Mouse (Mus musculus): Measurements from ENCODE around the gene Sec1. TPM values are rescaled to one million over a fixed set of nuclear protein-coding genes. Genes with fewer than 3 reads are reported as not detected.

The Sec1 gene
- polyA plus RNA-seq, 1 experiment from 2014 or later: 0.06 TPM

- H3K27me3 ChIP-seq (replicated peaks; ENCODE audit: control insufficient read depth, insufficient read depth, low read length): no peaks in the 10 kb centered on the region
- 12% methylated on average over 14 of the region's 14 CpGs for WGBS
- H3K9me3 ChIP-seq (replicated peaks; ENCODE audit: control insufficient read depth, low read length): no peaks in the 10 kb centered on the region
- peaks cover 30% of the 10 kb centered on the region for H3K4me1 ChIP-seq (ENCODE audit: control insufficient read depth, insufficient read depth, low read length)
- H3K4me3 ChIP-seq (ENCODE audit: low read depth, low read length): peak overlapping the region; percentile 59
- DNase-seq (ENCODE audit: low spot score): no peak
- H3K4me2 ChIP-seq (ENCODE audit: low read length): peak overlapping the region; percentile 90
- peaks cover 47% of the 10 kb centered on the region for H3K36me3 ChIP-seq (ENCODE audit: control insufficient read depth, insufficient read depth, low read length)
- peak; percentile 52 for ATAC-seq
- 0 out of 2 replicates have a peak overlapping the region, but pooled peaks have one; percentile 21 for H3K27ac ChIP-seq (ENCODE audit: low read depth, low read length)
- peak overlapping the region; percentile 78 for H3K9ac ChIP-seq (ENCODE audit: low read length)
Observed at GRCm38 (mm10) chr7:45714630-45715089, 20.5 kb upstream of the Sec1 start.

DNA sequence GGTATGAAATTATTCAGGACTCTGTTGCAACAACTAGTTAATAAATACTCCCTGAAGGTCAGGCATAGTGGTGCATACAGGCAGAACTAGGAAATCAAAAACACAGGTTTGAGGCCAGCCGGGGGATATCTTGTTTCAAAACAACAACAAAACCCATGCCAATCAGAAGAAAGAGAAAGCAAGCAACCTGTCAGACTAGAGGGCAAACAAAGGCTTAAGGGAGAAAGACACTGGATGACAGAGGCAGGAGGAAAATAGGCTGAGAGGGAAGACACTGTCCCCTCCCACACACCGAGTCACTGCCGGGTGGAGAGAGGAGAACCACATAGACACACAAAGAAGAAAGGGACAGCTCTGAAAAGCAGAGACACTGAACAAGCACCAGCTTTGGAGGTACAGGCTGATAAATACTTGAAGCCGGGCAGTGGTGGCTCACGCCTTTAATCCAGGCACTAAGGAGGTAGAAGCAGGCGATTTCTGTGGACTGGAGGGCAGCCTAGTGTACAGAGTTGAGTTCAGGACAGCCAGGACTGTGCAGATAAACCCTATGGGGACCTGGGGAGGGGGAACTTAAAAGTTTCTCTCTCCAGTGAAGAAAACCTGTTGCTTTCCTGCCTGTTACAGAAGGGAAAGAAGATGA is 19.8 kb upstream of the Sec1 start:
- ATAC-seq (no peak), DNase-seq (ENCODE audit: low spot score) (no peak)
- no peak overlapping the region for H3K27ac ChIP-seq (ENCODE audit: low read depth, low read length)
- 85% methylated on average over 6 of the region's 6 CpGs for WGBS
- peaks cover 42% of the 10 kb centered on the region for H3K36me3 ChIP-seq (ENCODE audit: control insufficient read depth, insufficient read depth, low read length)
- H3K4me1 ChIP-seq (ENCODE audit: control insufficient read depth, insufficient read depth, low read length): peaks cover 32% of the 10 kb centered on the region
- H3K9me3 ChIP-seq (replicated peaks; ENCODE audit: control insufficient read depth, low read length): no peaks in the 10 kb centered on the region
- H3K27me3 ChIP-seq (replicated peaks; ENCODE audit: control insufficient read depth, insufficient read depth, low read length): no peaks in the 10 kb centered on the region
- H3K9ac ChIP-seq (ENCODE audit: low read length): peak overlapping the region; percentile 78
- peak overlapping the region; percentile 90 for H3K4me2 ChIP-seq (ENCODE audit: low read length)
- H3K4me3 ChIP-seq (ENCODE audit: low read depth, low read length): peak overlapping the region; percentile 59

- 95% methylated on average over 16 of the region's 16 CpGs for WGBS
- DNase-seq (ENCODE audit: low spot score): no peak
- H3K27ac ChIP-seq (ENCODE audit: low read depth, low read length): no peak overlapping the region
- H3K4me1 ChIP-seq (ENCODE audit: control insufficient read depth, insufficient read depth, low read length): peaks cover 34% of the 10 kb centered on the region
- no peak overlapping the region for H3K4me3 ChIP-seq (ENCODE audit: low read depth, low read length)
- H3K36me3 ChIP-seq (ENCODE audit: control insufficient read depth, insufficient read depth, low read length): peaks cover 42% of the 10 kb centered on the region
- H3K4me2 ChIP-seq (ENCODE audit: low read length): no peak overlapping the region
- no peaks in the 10 kb centered on the region for H3K9me3 ChIP-seq (replicated peaks; ENCODE audit: control insufficient read depth, low read length)
- ATAC-seq: no peak
- no peaks in the 10 kb centered on the region for H3K27me3 ChIP-seq (replicated peaks; ENCODE audit: control insufficient read depth, insufficient read depth, low read length)
- H3K9ac ChIP-seq (ENCODE audit: low read length): no peak overlapping the region
Observed at GRCm38 (mm10) chr7:45713396-45713795, 19.2 kb upstream of the Sec1 start.

- no peak for DNase-seq (ENCODE audit: low spot score)
- Histone ChIP-seq H3K4me1 (ENCODE audit: control insufficient read depth, insufficient read depth, low read length) (peaks cover 44% of the 10 kb centered on the region), H3K4me2 (ENCODE audit: low read length) (no peak overlapping the region), H3K9me3 (replicated peaks; ENCODE audit: control insufficient read depth, low read length) (no peaks in the 10 kb centered on the region), H3K36me3 (ENCODE audit: control insufficient read depth, insufficient read depth, low read length) (peaks cover 42% of the 10 kb centered on the region), H3K4me3 (ENCODE audit: low read depth, low read length) (no peak overlapping the region), H3K27ac (ENCODE audit: low read depth, low read length) (no peak overlapping the region), H3K27me3 (replicated peaks; ENCODE audit: control insufficient read depth, insufficient read depth, low read length) (no peaks in the 10 kb centered on the region), H3K9ac (ENCODE audit: low read length) (no peak overlapping the region)
- 90% methylated on average over 21 of the region's 21 CpGs for WGBS
- no peak for ATAC-seq
Observed at GRCm38 (mm10) chr7:45712022-45712757, 18.0 kb upstream of the Sec1 start.

GRCm38 (mm10) chr7:45711316-45712021 is 17.3 kb upstream of the Sec1 start:
- Histone ChIP-seq H3K9me3 (replicated peaks; ENCODE audit: control insufficient read depth, low read length) (no peaks in the 10 kb centered on the region), H3K4me1 (ENCODE audit: control insufficient read depth, insufficient read depth, low read length) (peaks cover 43% of the 10 kb centered on the region), H3K4me3 (ENCODE audit: low read depth, low read length) (no peak overlapping the region), H3K27ac (ENCODE audit: low read depth, low read length) (no peak overlapping the region), H3K4me2 (ENCODE audit: low read length) (no peak overlapping the region), H3K36me3 (ENCODE audit: control insufficient read depth, insufficient read depth, low read length) (peaks cover 42% of the 10 kb centered on the region), H3K9ac (ENCODE audit: low read length) (no peak overlapping the region), H3K27me3 (replicated peaks; ENCODE audit: control insufficient read depth, insufficient read depth, low read length) (no peaks in the 10 kb centered on the region)
- ATAC-seq (no peak), DNase-seq (ENCODE audit: low spot score) (no peak)
- WGBS: 93% methylated on average over 24 of the region's 24 CpGs

- no peak for ATAC-seq
- peaks cover 42% of the 10 kb centered on the region for H3K36me3 ChIP-seq (ENCODE audit: control insufficient read depth, insufficient read depth, low read length)
- 95% methylated on average over 20 of the region's 20 CpGs for whole genome bisulfite sequencing
- no peak for DNase-seq (ENCODE audit: low spot score)
- peaks cover 43% of the 10 kb centered on the region for H3K4me1 ChIP-seq (ENCODE audit: control insufficient read depth, insufficient read depth, low read length)
- H3K4me3 ChIP-seq (ENCODE audit: low read depth, low read length): no peak overlapping the region
- H3K27ac ChIP-seq (ENCODE audit: low read depth, low read length): 0 out of 2 replicates have a peak overlapping the region, but pooled peaks have one; percentile 75
- H3K9ac ChIP-seq (ENCODE audit: low read length): no peak overlapping the region
- H3K4me2 ChIP-seq (ENCODE audit: low read length): no peak overlapping the region
- no peaks in the 10 kb centered on the region for H3K9me3 ChIP-seq (replicated peaks; ENCODE audit: control insufficient read depth, low read length)
- no peaks in the 10 kb centered on the region for H3K27me3 ChIP-seq (replicated peaks; ENCODE audit: control insufficient read depth, insufficient read depth, low read length)
Observed at GRCm38 (mm10) chr7:45710477-45711191, 16.4 kb upstream of the Sec1 start.

DNA sequence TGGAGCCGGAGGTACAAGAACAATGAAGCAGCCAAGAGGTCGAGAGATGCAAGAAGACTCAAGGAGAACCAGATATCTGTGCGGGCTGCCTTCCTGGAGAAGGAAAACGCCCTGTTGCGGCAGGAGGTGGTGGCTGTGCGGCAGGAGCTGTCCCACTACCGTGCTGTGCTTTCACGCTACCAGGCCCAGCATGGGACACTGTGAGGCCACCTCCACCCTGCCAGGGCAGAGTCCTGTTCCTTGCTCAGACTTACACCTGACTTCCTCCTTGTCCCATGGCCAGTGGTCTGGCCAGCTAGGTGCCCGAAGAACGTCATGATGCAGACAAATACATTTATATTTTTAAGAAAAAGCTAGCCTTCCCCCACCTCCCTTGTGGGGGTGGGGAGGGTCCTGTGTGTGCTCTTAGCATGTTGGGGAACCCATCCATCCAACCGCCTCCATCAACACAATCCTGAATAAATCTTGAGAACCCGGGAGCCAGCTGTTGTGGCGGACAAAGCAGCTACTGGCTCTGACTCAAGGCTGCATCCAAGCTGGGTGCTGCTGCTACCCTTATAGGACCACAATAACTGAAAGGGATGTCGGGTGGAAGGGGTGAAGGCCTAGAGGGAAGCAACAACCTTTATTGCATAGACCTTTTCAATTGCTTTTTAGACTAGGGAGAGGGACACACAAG is 15.6 kb upstream of the Sec1 start:
- Histone ChIP-seq H3K9ac (ENCODE audit: low read length) (0 out of 2 replicates have a peak overlapping the region, but pooled peaks have one; percentile 5), H3K4me2 (ENCODE audit: low read length) (peak overlapping the region; percentile 12; the same call in 1 of the 2 replicates), H3K4me1 (ENCODE audit: control insufficient read depth, insufficient read depth, low read length) (peaks cover 47% of the 10 kb centered on the region), H3K4me3 (ENCODE audit: low read depth, low read length) (no peak overlapping the region), H3K36me3 (ENCODE audit: control insufficient read depth, insufficient read depth, low read length) (peaks cover 42% of the 10 kb centered on the region), H3K9me3 (replicated peaks; ENCODE audit: control insufficient read depth, low read length) (no peaks in the 10 kb centered on the region), H3K27me3 (replicated peaks; ENCODE audit: control insufficient read depth, insufficient read depth, low read length) (no peaks in the 10 kb centered on the region), H3K27ac (ENCODE audit: low read depth, low read length) (peak overlapping the region; percentile 75)
- 80% methylated on average over 14 of the region's 14 CpGs for WGBS
- DNase-seq (ENCODE audit: low spot score) (no peak), ATAC-seq (no peak)

- peak overlapping the region; percentile 5; the same call in 1 of the 2 replicates for H3K9ac ChIP-seq (ENCODE audit: low read length)
- no peak for ATAC-seq
- WGBS: 38% methylated on average over 6 of the region's 6 CpGs
- peaks cover 42% of the 10 kb centered on the region for H3K36me3 ChIP-seq (ENCODE audit: control insufficient read depth, insufficient read depth, low read length)
- H3K4me1 ChIP-seq (ENCODE audit: control insufficient read depth, insufficient read depth, low read length): peaks cover 42% of the 10 kb centered on the region
- peak overlapping the region; percentile 75; the same call in 1 of the 2 replicates for H3K27ac ChIP-seq (ENCODE audit: low read depth, low read length)
- no peaks in the 10 kb centered on the region for H3K27me3 ChIP-seq (replicated peaks; ENCODE audit: control insufficient read depth, insufficient read depth, low read length)
- H3K4me3 ChIP-seq (ENCODE audit: low read depth, low read length): no peak overlapping the region
- DNase-seq (ENCODE audit: low spot score): peak; percentile 75
- H3K4me2 ChIP-seq (ENCODE audit: low read length): no peak overlapping the region; the same call in 1 of the 2 replicates
- H3K9me3 ChIP-seq (replicated peaks; ENCODE audit: control insufficient read depth, low read length): no peaks in the 10 kb centered on the region
Observed at GRCm38 (mm10) chr7:45709036-45709435, 14.8 kb upstream of the Sec1 start.
